Mouse (Mus musculus) kidney, postnatal 10 days (tissue): ENCODE data around the gene Zfp507.
A peak's percentile ranks its signal among the peaks of the same experiment; 100 is the strongest.

Experiments used
- DNase-seq: peaks from one replicate; pipeline ENCODE4 v3.0.0; 2021; ENCODE audit warnings: mixed read lengths

Zfp507 gene

GRCm38 (mm10) chr7:35732585-35733059 is 70.2 kb downstream of the Zfp507 start:
- DNase-seq, result no peak

GRCm38 (mm10) chr7:35729621-35730031 is 73.2 kb downstream of the Zfp507 start:
- DNase-seq, result peak; percentile 29

- DNase-seq, result no peak
These were observed 74.4 kb downstream of the Zfp507 start for GRCm38 (mm10) chr7:35728376-35728775.

- no peak for DNase-seq
These were observed 79.8 kb downstream of the Zfp507 start for GRCm38 (mm10) chr7:35723035-35723434.
